Mouse (Mus musculus): ENCODE measurements around the gene Angptl7. TPM values are rescaled to one million over a fixed set of nuclear protein-coding genes. Genes with fewer than 3 reads are reported as not detected.

Angptl7 gene
- total and polyA plus RNA-seq, 2 experiments from 2014 or later = 4.9 to 8.9 TPM

GRCm38 (mm10) chr4:148468396-148468795 lies 31.9 kb downstream of the Angptl7 start:
- no peak for TF ChIP-seq EP300 (IDR thresholded peaks at IDR 0.05; ENCODE audit: low read depth)
- no peak for TF ChIP-seq CTCF (IDR thresholded peaks at IDR 0.05; ENCODE audit: low read depth)
- Histone ChIP-seq H3K27me3 (ENCODE audit: control insufficient read depth, insufficient read depth, low read length) (no peaks in the 10 kb centered on the region), H3K36me3 (replicated peaks; ENCODE audit: control insufficient read depth, insufficient read depth, low read length) (peaks cover 96% of the 10 kb centered on the region), H3K4me3 (ENCODE audit: low read depth, low read length) (no peak overlapping the region), H3K4me1 (ENCODE audit: control insufficient read depth, insufficient read depth) (no peaks in the 10 kb centered on the region), H3K9ac (replicated peaks; ENCODE audit: low read depth, low read length) (no peak overlapping the region), H3K9me3 (replicated peaks; ENCODE audit: control insufficient read depth, low read length) (no peaks in the 10 kb centered on the region), H3K27ac (ENCODE audit: low read depth) (no peak overlapping the region), H3K4me2 (ENCODE audit: low read depth, low read length) (no peak overlapping the region)
- ATAC-seq (ENCODE audit: insufficient read depth, low read depth) (no peak), DNase-seq (ENCODE audit: low spot score) (no peak)
- 88% methylated on average over 10 of the region's 10 CpGs for WGBS

- Histone ChIP-seq H3K4me3 (ENCODE audit: low read depth, low read length) (no peak overlapping the region), H3K27me3 (ENCODE audit: control insufficient read depth, insufficient read depth, low read length) (no peaks in the 10 kb centered on the region), H3K4me1 (ENCODE audit: control insufficient read depth, insufficient read depth) (no peaks in the 10 kb centered on the region), H3K9ac (replicated peaks; ENCODE audit: low read depth, low read length) (no peak overlapping the region), H3K9me3 (replicated peaks; ENCODE audit: control insufficient read depth, low read length) (no peaks in the 10 kb centered on the region), H3K4me2 (ENCODE audit: low read depth, low read length) (no peak overlapping the region), H3K36me3 (replicated peaks; ENCODE audit: control insufficient read depth, insufficient read depth, low read length) (peaks cover 96% of the 10 kb centered on the region), H3K27ac (ENCODE audit: low read depth) (no peak overlapping the region)
- TF ChIP-seq EP300 (IDR thresholded peaks at IDR 0.05; ENCODE audit: low read depth) (no peak), CTCF (IDR thresholded peaks at IDR 0.05; ENCODE audit: low read depth) (no peak)
- no peak for ATAC-seq (ENCODE audit: insufficient read depth, low read depth)
- 93% methylated on average over 5 of the region's 5 CpGs for WGBS
- no peak for DNase-seq (ENCODE audit: low spot score)
Measured at GRCm38 (mm10) chr4:148466511-148467079, 33.7 kb downstream of the Angptl7 start.

- Histone ChIP-seq H3K4me3 (ENCODE audit: low read depth, low read length) (no peak overlapping the region), H3K27me3 (ENCODE audit: control insufficient read depth, insufficient read depth, low read length) (no peaks in the 10 kb centered on the region), H3K9me3 (replicated peaks; ENCODE audit: control insufficient read depth, low read length) (no peaks in the 10 kb centered on the region), H3K36me3 (replicated peaks; ENCODE audit: control insufficient read depth, insufficient read depth, low read length) (peaks cover 92% of the 10 kb centered on the region), H3K27ac (ENCODE audit: low read depth) (no peak overlapping the region), H3K4me2 (ENCODE audit: low read depth, low read length) (no peak overlapping the region), H3K9ac (replicated peaks; ENCODE audit: low read depth, low read length) (no peak overlapping the region), H3K4me1 (ENCODE audit: control insufficient read depth, insufficient read depth) (no peaks in the 10 kb centered on the region)
- ATAC-seq (ENCODE audit: insufficient read depth, low read depth) = no peak
- TF ChIP-seq CTCF (IDR thresholded peaks at IDR 0.05; ENCODE audit: low read depth) (no peak), EP300 (IDR thresholded peaks at IDR 0.05; ENCODE audit: low read depth) (no peak)
- DNase-seq (ENCODE audit: low spot score) = no peak
- WGBS = 94% methylated on average over 12 of the region's 12 CpGs
Measured at GRCm38 (mm10) chr4:148464869-148465268, 35.4 kb downstream of the Angptl7 start.

GRCm38 (mm10) chr4:148464301-148464700 lies 36.0 kb downstream of the Angptl7 start:
- no peak overlapping the region for H3K27ac ChIP-seq (ENCODE audit: low read depth)
- H3K36me3 ChIP-seq (replicated peaks; ENCODE audit: control insufficient read depth, insufficient read depth, low read length) = peaks cover 92% of the 10 kb centered on the region
- no peaks in the 10 kb centered on the region for H3K9me3 ChIP-seq (replicated peaks; ENCODE audit: control insufficient read depth, low read length)
- no peaks in the 10 kb centered on the region for H3K4me1 ChIP-seq (ENCODE audit: control insufficient read depth, insufficient read depth)
- 81% methylated on average over 12 of the region's 12 CpGs for WGBS
- no peaks in the 10 kb centered on the region for H3K27me3 ChIP-seq (ENCODE audit: control insufficient read depth, insufficient read depth, low read length)
- H3K4me3 ChIP-seq (ENCODE audit: low read depth, low read length) = no peak overlapping the region
- H3K4me2 ChIP-seq (ENCODE audit: low read depth, low read length) = no peak overlapping the region
- DNase-seq (ENCODE audit: low spot score) (no peak), ATAC-seq (ENCODE audit: insufficient read depth, low read depth) (no peak)
- TF ChIP-seq EP300 (IDR thresholded peaks at IDR 0.05; ENCODE audit: low read depth) (no peak), CTCF (IDR thresholded peaks at IDR 0.05; ENCODE audit: low read depth) (no peak)
- H3K9ac ChIP-seq (replicated peaks; ENCODE audit: low read depth, low read length) = no peak overlapping the region

GRCm38 (mm10) chr4:148463208-148463960 lies 36.9 kb downstream of the Angptl7 start:
- Histone ChIP-seq H3K27ac (ENCODE audit: low read depth) (no peak overlapping the region), H3K27me3 (ENCODE audit: control insufficient read depth, insufficient read depth, low read length) (no peaks in the 10 kb centered on the region), H3K4me2 (ENCODE audit: low read depth, low read length) (no peak overlapping the region), H3K4me1 (ENCODE audit: control insufficient read depth, insufficient read depth) (no peaks in the 10 kb centered on the region), H3K9me3 (replicated peaks; ENCODE audit: control insufficient read depth, low read length) (no peaks in the 10 kb centered on the region), H3K36me3 (replicated peaks; ENCODE audit: control insufficient read depth, insufficient read depth, low read length) (peaks cover 92% of the 10 kb centered on the region), H3K9ac (replicated peaks; ENCODE audit: low read depth, low read length) (no peak overlapping the region), H3K4me3 (ENCODE audit: low read depth, low read length) (no peak overlapping the region)
- WGBS = 68% methylated on average over 14 of the region's 14 CpGs
- TF ChIP-seq EP300 (IDR thresholded peaks at IDR 0.05; ENCODE audit: low read depth) (no peak), CTCF (IDR thresholded peaks at IDR 0.05; ENCODE audit: low read depth) (peak; percentile 38)
- DNase-seq (ENCODE audit: low spot score) (no peak), ATAC-seq (ENCODE audit: insufficient read depth, low read depth) (no peak; the same call in 1 of the 2 replicates)

Data from heart, postnatal 0 days (tissue).